Mouse (Mus musculus): ENCODE measurements around the gene Insl3. TPM values are rescaled to one million over a fixed set of nuclear protein-coding genes. Genes with fewer than 3 reads are reported as not detected.

The Insl3 gene
- total and polyA plus RNA-seq, 3 experiments = 1.9 to 21.4 (median 9.8) TPM

DNA sequence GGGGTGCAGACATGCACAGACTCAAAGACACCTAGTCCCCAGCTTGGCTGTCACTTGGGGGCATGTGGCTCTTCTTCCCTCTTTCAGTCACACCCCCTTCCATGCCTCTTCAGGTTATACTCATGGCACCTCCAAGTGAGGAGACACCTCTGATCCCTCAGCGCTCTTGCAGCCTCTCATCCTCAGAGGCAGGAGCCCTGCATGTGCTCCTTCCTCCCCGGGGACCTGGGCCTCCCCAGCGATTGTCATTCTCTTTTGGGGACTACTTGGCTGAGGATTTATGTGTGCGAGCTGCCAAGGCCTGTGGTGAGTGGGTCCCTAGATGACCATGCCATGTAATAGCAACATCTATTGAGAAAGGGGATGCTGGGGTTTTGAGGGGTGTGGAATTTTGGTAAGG is 10.8 kb upstream of the Insl3 start:
- dilution Hi-C loops (cut with MboI; ENCODE audit: extremely low pct_ligation_motif_present, extremely low pct_unique_long_range_greater_than_20kb, low sequenced_read_pairs) = no loop called here
- TF ChIP-seq EP300 (IDR thresholded peaks at IDR 0.05; ENCODE audit: low read length) (no peak), JUN (IDR thresholded peaks at IDR 0.05; ENCODE audit: insufficient read depth, low read depth, low read length) (no peak), ZC3H11A (IDR thresholded peaks at IDR 0.05; ENCODE audit: low read depth, low read length) (no peak), MAX (IDR thresholded peaks at IDR 0.05; ENCODE audit: low read length) (no peak), SIN3A (IDR thresholded peaks at IDR 0.05; ENCODE audit: low read length) (no peak), RCOR1 (conservative IDR thresholded peaks at IDR 0.05; ENCODE audit: low read depth, low read length) (no peak), UBTF (IDR thresholded peaks at IDR 0.05; ENCODE audit: low read depth, low read length) (no peak), MEF2A (IDR thresholded peaks at IDR 0.05; ENCODE audit: borderline replicate concordance, low read depth, low read length) (no peak)
- Histone ChIP-seq H3K9ac (ENCODE audit: insufficient read depth, low read depth) (no peak overlapping the region), H3K27me3 (replicated peaks) (no peaks in the 10 kb centered on the region), H3K79me2 (replicated peaks; ENCODE audit: control insufficient read depth, extremely low read depth, insufficient read depth, poor library complexity, severe bottlenecking) (peaks cover 15% of the 10 kb centered on the region), H3K27ac (ENCODE audit: insufficient read depth, low read depth) (no peak overlapping the region), H3K4me3 (replicated peaks in 1 of 3; ENCODE audit: low read depth in 2 of 3, low read length in 2 of 3, poor library complexity in 1 of 3) (no peak overlapping the region), H3K36me3 (replicated peaks in 1 of 2; ENCODE audit: control insufficient read depth in 1 of 2, insufficient read depth in 1 of 2, low read length in 1 of 2) (peaks cover 46 to 52% of the 10 kb centered on the region in 2 experiments), H3K9me3 (replicated peaks; ENCODE audit: low read length) (no peaks in the 10 kb centered on the region), H3K4me2 (ENCODE audit: insufficient read depth, low read depth, poor library complexity, severe bottlenecking) (0 out of 2 replicates have a peak overlapping the region, but pooled peaks have one; percentile 94), H3K4me1 (ENCODE audit: control insufficient read depth in 1 of 2, insufficient read depth in 2 of 2) (peaks cover 21 to 36% of the 10 kb centered on the region in 2 experiments)
- in situ Hi-C loops (cut with MboI; ENCODE audit: low pct_ligation_motif_present, low pct_unique_long_range_greater_than_20kb, low sequenced_read_pairs) = no loop called here
- DNase-seq (ENCODE audit: extremely low read depth) = no peak

DNA sequence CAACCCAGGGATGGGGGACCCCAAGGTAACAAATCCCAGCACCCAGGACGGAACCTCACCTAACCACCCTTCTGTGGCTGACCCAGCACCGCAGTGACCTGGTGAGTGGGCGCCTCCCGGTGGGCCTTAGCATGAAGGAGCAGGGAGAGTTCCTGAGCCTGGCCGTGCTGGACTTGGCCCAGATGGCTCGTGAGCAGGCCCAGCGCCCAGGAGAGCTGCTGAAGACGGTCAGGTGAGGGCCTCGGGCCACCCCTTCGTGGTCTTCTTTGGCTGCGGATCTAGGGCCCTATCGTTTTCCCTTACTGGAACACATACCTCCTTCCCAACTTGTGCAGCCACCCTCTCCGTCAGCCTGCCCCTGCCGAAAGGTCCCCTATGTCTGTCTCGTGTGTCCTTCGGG is 9.9 kb upstream of the Insl3 start:
- DNase-seq (ENCODE audit: extremely low read depth) = no peak
- in situ Hi-C loops (cut with MboI; ENCODE audit: low pct_ligation_motif_present, low pct_unique_long_range_greater_than_20kb, low sequenced_read_pairs) = no loop called here
- H3K9me3 ChIP-seq (replicated peaks; ENCODE audit: low read length) = no peaks in the 10 kb centered on the region
- no peaks in the 10 kb centered on the region for H3K27me3 ChIP-seq (replicated peaks)
- H3K4me3 ChIP-seq (replicated peaks in 1 of 3; ENCODE audit: low read depth in 2 of 3, low read length in 2 of 3, poor library complexity in 1 of 3) = no peak overlapping the region
- TF ChIP-seq MEF2A (IDR thresholded peaks at IDR 0.05; ENCODE audit: borderline replicate concordance, low read depth, low read length) (no peak), JUND (conservative IDR thresholded peaks at IDR 0.05; ENCODE audit: low read depth, low read length) (no peak), CTCF (conservative IDR thresholded peaks at IDR 0.05 in 1 of 2, IDR thresholded peaks at IDR 0.05 in 1 of 2; ENCODE audit: low read depth in 2 of 2, low read length in 2 of 2) (peak in 1 of 2 experiments; percentile 10; a peak in 1 of 4 replicates), USF1 (IDR thresholded peaks at IDR 0.05; ENCODE audit: low read depth, low read length) (no peak), E2F4 (IDR thresholded peaks at IDR 0.05; ENCODE audit: insufficient replicate concordance, low read depth, low read length) (no peak), NRF1 (IDR thresholded peaks at IDR 0.05; ENCODE audit: low read depth, low read length) (0 out of 2 replicates have a peak, but pooled peaks have one; percentile 14), UBTF (IDR thresholded peaks at IDR 0.05; ENCODE audit: low read depth, low read length) (no peak), CHD1 (IDR thresholded peaks at IDR 0.05; ENCODE audit: low read depth, low read length) (no peak), RAD21 (IDR thresholded peaks at IDR 0.05; ENCODE audit: low read depth, low read length) (peak; percentile 9), POLR2AphosphoS2 (IDR thresholded peaks at IDR 0.05; ENCODE audit: low read depth, low read length) (no peak), JUN (IDR thresholded peaks at IDR 0.05; ENCODE audit: insufficient read depth, low read depth, low read length) (no peak)
- no peak overlapping the region for H3K27ac ChIP-seq (ENCODE audit: insufficient read depth, low read depth)
- H3K79me2 ChIP-seq (replicated peaks; ENCODE audit: control insufficient read depth, extremely low read depth, insufficient read depth, poor library complexity, severe bottlenecking) = peaks cover 15% of the 10 kb centered on the region
- no peak overlapping the region for H3K9ac ChIP-seq (ENCODE audit: insufficient read depth, low read depth)
- dilution Hi-C loops (cut with MboI; ENCODE audit: extremely low pct_ligation_motif_present, extremely low pct_unique_long_range_greater_than_20kb, low sequenced_read_pairs) = no loop called here
- H3K36me3 ChIP-seq (replicated peaks in 1 of 2; ENCODE audit: control insufficient read depth in 1 of 2, insufficient read depth in 1 of 2, low read length in 1 of 2) = peaks cover 55 to 61% of the 10 kb centered on the region in 2 experiments
- peaks cover 20 to 30% of the 10 kb centered on the region in 2 experiments for H3K4me1 ChIP-seq (ENCODE audit: control insufficient read depth in 1 of 2, insufficient read depth in 2 of 2)
- no peak overlapping the region for H3K4me2 ChIP-seq (ENCODE audit: insufficient read depth, low read depth, poor library complexity, severe bottlenecking)
